Mouse (Mus musculus) MEL (cell line): Measurements from ENCODE around the gene Tia1. TPM values are rescaled to one million over a fixed set of nuclear protein-coding genes. Genes with fewer than 3 reads are reported as not detected.

Experiments used
- DNase-seq: peaks from one replicate; pipeline ENCODE4 v3.0.0; 2011; ENCODE audit warnings: low read depth, low spot score
- H3K27ac ChIP-seq: 2 replicates; pipeline ENCODE4 v1.5.1; 2012; ENCODE audit warnings: low read depth, mild to moderate bottlenecking, control low read depth, low read length, moderate library complexity; ENCODE audit not compliant: control insufficient read depth
- H3K27me3 ChIP-seq, 2 experiments: fragments of 150-350 bp in 1 of 2; sonication (generic) in 1 of 2; 2 replicates each; pipeline ENCODE4 v1.6.1; 2012; ENCODE audit warnings: low read length in 2 of 2, mild to moderate bottlenecking in 2 of 2, improper control_type of control experiment in 1 of 2, moderate library complexity in 1 of 2; ENCODE audit not compliant: insufficient read depth in 2 of 2, control insufficient read depth in 1 of 2
- H3K36me3 ChIP-seq, 2 experiments: 2 replicates each; pipeline ENCODE4 v1.6.1; 2012 to 2014; ENCODE audit warnings: low read length in 2 of 2, improper control_type of control experiment in 1 of 2, inconsistent platforms in 1 of 2, mild to moderate bottlenecking in 1 of 2; ENCODE audit not compliant: insufficient read depth in 2 of 2, control insufficient read depth in 1 of 2
- H3K4me1 ChIP-seq, 2 experiments: fragments of 150-350 bp in 1 of 2; sonication (generic) in 1 of 2; 2 replicates each; pipeline ENCODE4 v1.6.1; 2012; ENCODE audit warnings: low read length in 2 of 2, improper control_type of control experiment in 1 of 2, mild to moderate bottlenecking in 1 of 2; ENCODE audit not compliant: insufficient read depth in 2 of 2, control insufficient read depth in 1 of 2
- H3K4me3 ChIP-seq, 2 experiments: fragments of 150-350 bp in 1 of 2; sonication (generic) in 1 of 2; 2 replicates each; pipeline ENCODE4 v1.5.1; 2012; ENCODE audit warnings: low read depth in 2 of 2, low read length in 2 of 2, mild to moderate bottlenecking in 2 of 2, moderate library complexity in 2 of 2, control low read depth in 1 of 2, improper control_type of control experiment in 1 of 2; ENCODE audit not compliant: control insufficient read depth in 1 of 2, insufficient read depth in 1 of 2
- H3K79me2 ChIP-seq: 2 replicates; pipeline ENCODE4 v1.6.1; 2012; ENCODE audit warnings: mild to moderate bottlenecking, low read length, moderate library complexity; ENCODE audit not compliant: control insufficient read depth, poor library complexity, insufficient read depth
- H3K9ac ChIP-seq: 2 replicates; pipeline ENCODE4 v1.6.1; 2012; ENCODE audit warnings: low read depth, mild to moderate bottlenecking, control low read depth, low read length, moderate library complexity; ENCODE audit not compliant: control insufficient read depth, poor library complexity, severe bottlenecking
- H3K9me3 ChIP-seq: fragments of 150-350 bp; sonication (generic); replicated peaks from 2 replicates; pipeline ENCODE4 v1.6.1; 2012; ENCODE audit warnings: mild to moderate bottlenecking, low read length, improper control_type of control experiment, moderate library complexity; ENCODE audit not compliant: insufficient read depth
- CHD1 ChIP-seq: IDR thresholded peaks from 2 replicates; pipeline ENCODE4 v1.6.1; 2012; ENCODE audit warnings: low read depth, mild to moderate bottlenecking, inconsistent platforms, low read length, improper control_type of control experiment
- CTCF ChIP-seq, 3 experiments: IDR thresholded peaks in 2 of 3; conservative IDR thresholded peaks in 1 of 3; 2 replicates each; pipeline ENCODE4 v1.5.1; 2011 to 2012; ENCODE audit warnings: low read length in 3 of 3, low read depth in 2 of 3, mild to moderate bottlenecking in 2 of 3, improper control_type of control experiment in 1 of 3, inconsistent platforms in 1 of 3, mixed read lengths in 1 of 3, moderate library complexity in 1 of 3; ENCODE audit not compliant: control insufficient read depth in 1 of 3, insufficient read depth in 1 of 3, poor library complexity in 1 of 3, severe bottlenecking in 1 of 3
- E2F4 ChIP-seq: IDR thresholded peaks from 2 replicates; pipeline ENCODE4 v1.6.1; 2011; ENCODE audit warnings: low read depth, low read length, improper control_type of control experiment, borderline replicate concordance
- ELF1 ChIP-seq: IDR thresholded peaks from 2 replicates; pipeline ENCODE4 v1.6.1; 2014; ENCODE audit warnings: low read depth, mild to moderate bottlenecking, inconsistent platforms, low read length, improper control_type of control experiment, moderate library complexity
- EP300 ChIP-seq, 2 experiments: IDR thresholded peaks; 2 replicates each; pipeline ENCODE4 v1.6.1; 2011; ENCODE audit warnings: improper control_type of control experiment in 2 of 2, low read length in 2 of 2, low read depth in 1 of 2, mild to moderate bottlenecking in 1 of 2
- ETS1 ChIP-seq: IDR thresholded peaks from 2 replicates; pipeline ENCODE4 v1.6.1; 2012; ENCODE audit warnings: low read depth, mild to moderate bottlenecking, inconsistent platforms, low read length, improper control_type of control experiment, moderate library complexity
- GATA1 ChIP-seq: IDR thresholded peaks from 2 replicates; pipeline ENCODE4 v1.6.1; 2011; ENCODE audit warnings: low read depth, low read length, improper control_type of control experiment
- HCFC1 ChIP-seq: IDR thresholded peaks from 2 replicates; pipeline ENCODE4 v1.6.1; 2012; ENCODE audit warnings: low read depth, mild to moderate bottlenecking, inconsistent platforms, low read length, improper control_type of control experiment, moderate library complexity
- MAFK ChIP-seq: IDR thresholded peaks from 2 replicates; pipeline ENCODE4 v1.6.1; 2011; ENCODE audit warnings: low read depth, mild to moderate bottlenecking, low read length, improper control_type of control experiment, borderline replicate concordance
- MAX ChIP-seq: IDR thresholded peaks from 2 replicates; pipeline ENCODE4 v1.6.1; 2011; ENCODE audit warnings: low read length, improper control_type of control experiment
- MAZ ChIP-seq: IDR thresholded peaks from 2 replicates; pipeline ENCODE4 v1.6.1; 2012; ENCODE audit warnings: low read depth, mild to moderate bottlenecking, inconsistent platforms, low read length, improper control_type of control experiment
- MXI1 ChIP-seq: IDR thresholded peaks from 2 replicates; pipeline ENCODE4 v1.6.1; 2011; ENCODE audit warnings: mild to moderate bottlenecking, low read depth, low read length, improper control_type of control experiment
- MYC ChIP-seq: IDR thresholded peaks from 2 replicates; pipeline ENCODE4 v1.6.1; 2011; ENCODE audit warnings: low read depth, mild to moderate bottlenecking, low read length, improper control_type of control experiment, moderate library complexity
- NELFE ChIP-seq: IDR thresholded peaks from 2 replicates; pipeline ENCODE4 v1.6.1; 2011; ENCODE audit warnings: low read depth, low read length, improper control_type of control experiment
- POLR2A ChIP-seq, 2 experiments: IDR thresholded peaks; 2 replicates each; pipeline ENCODE4 v1.6.1; 2011 to 2012; ENCODE audit warnings: low read length in 2 of 2, mild to moderate bottlenecking in 2 of 2, control low read depth in 1 of 2, improper control_type of control experiment in 1 of 2, low read depth in 1 of 2, moderate library complexity in 1 of 2; ENCODE audit not compliant: control insufficient read depth in 1 of 2, insufficient read depth in 1 of 2, poor library complexity in 1 of 2
- RCOR1 ChIP-seq: IDR thresholded peaks from 2 replicates; pipeline ENCODE4 v1.6.1; 2012; ENCODE audit warnings: low read depth, mild to moderate bottlenecking, inconsistent platforms, low read length, improper control_type of control experiment
- SIN3A ChIP-seq: IDR thresholded peaks from 2 replicates; pipeline ENCODE4 v1.6.1; 2012; ENCODE audit warnings: low read length, improper control_type of control experiment, inconsistent platforms
- TAL1 ChIP-seq: IDR thresholded peaks from 2 replicates; pipeline ENCODE4 v1.6.1; 2012; ENCODE audit warnings: mild to moderate bottlenecking, inconsistent platforms, low read length, moderate library complexity, mixed read lengths
- TCF12 ChIP-seq: IDR thresholded peaks from 2 replicates; pipeline ENCODE4 v1.6.1; 2014; ENCODE audit warnings: low read depth, mild to moderate bottlenecking, inconsistent platforms, low read length, improper control_type of control experiment, moderate library complexity
- USF1 ChIP-seq: IDR thresholded peaks from 2 replicates; pipeline ENCODE4 v1.6.1; 2014; ENCODE audit warnings: low read depth, mild to moderate bottlenecking, inconsistent platforms, low read length, improper control_type of control experiment, moderate library complexity
- ZKSCAN1 ChIP-seq: IDR thresholded peaks from 2 replicates; pipeline ENCODE4 v1.6.1; 2012; ENCODE audit warnings: low read depth, mild to moderate bottlenecking, inconsistent platforms, low read length, improper control_type of control experiment, moderate library complexity
- ZNF384 ChIP-seq: IDR thresholded peaks from 2 replicates; pipeline ENCODE4 v1.6.1; 2012; ENCODE audit warnings: low read depth, mild to moderate bottlenecking, inconsistent platforms, low read length, improper control_type of control experiment
- polyA plus RNA-seq, 2 experiments: library from polyadenylated mRNA; stranded (reverse) in 1 of 2; unstranded in 1 of 2; fragments of >175 nt in 1 of 2; fragments of >200 nt in 1 of 2; gene quantifications; 2 replicates each; pipeline versions ENCODE4 v1.2.1 to v1.2.4; 2012; ENCODE audit warnings: low replicate concordance in 2 of 2, low read depth in 1 of 2; ENCODE audit not compliant: insufficient read length in 2 of 2, insufficient read depth in 1 of 2, missing spikeins in 1 of 2
- total RNA-seq: library from RNA; depleted of rRNA; stranded (reverse); fragments of 300-350 nt; gene quantifications from 2 replicates; pipeline ENCODE4 v1.2.3, GENCODE M21; 2012

Tia1 gene
- total and polyA plus RNA-seq, 3 experiments, result 21.5 to 25.3 TPM; not detected in 1

DNA sequence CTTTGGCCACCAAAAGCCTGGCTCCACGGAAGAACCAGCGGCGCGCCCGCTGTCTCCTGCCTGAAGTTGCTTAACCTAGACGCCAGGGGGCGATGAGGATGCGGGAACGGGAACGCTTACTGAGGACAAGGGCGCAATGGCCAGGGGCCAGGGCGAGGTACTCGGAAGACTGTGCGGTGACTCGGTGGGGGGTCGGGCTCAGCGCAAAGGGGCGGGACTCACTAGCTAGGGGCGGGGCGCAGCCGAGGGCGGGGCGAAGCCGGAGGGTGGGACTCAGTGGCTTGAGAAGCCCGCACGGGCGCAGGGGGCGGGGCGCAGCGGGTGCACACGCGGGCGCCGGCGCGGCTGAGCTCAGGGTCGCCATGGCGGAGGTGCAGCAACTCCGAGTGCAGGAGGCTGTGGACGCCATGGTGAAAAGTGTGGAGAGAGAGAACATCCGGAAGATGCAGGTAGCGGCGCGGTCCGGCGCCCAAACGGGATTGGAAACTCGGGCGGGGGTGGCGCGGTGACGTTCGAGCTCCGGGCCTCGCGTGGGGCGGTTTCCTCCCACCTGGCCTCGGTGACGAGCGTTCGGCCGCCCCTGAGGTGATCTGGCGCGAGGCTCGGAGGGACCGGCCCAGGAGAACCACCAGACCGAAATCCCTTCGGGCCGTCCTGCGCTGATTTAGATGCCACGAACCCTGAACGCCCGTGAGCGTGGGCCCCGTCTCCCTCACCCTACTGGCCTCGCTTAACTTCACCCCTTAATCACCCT, 38.5 kb upstream of the Tia1 start, which contains the start of gene Fam136a (continued):
- no peak for TF ChIP-seq E2F4
- TF ChIP-seq EP300 (IDR thresholded peaks at IDR 0.05; ENCODE audit: low read depth in 1 of 2, low read length in 2 of 2), result no peak; a peak in 1 of 4 replicates
- TF ChIP-seq CHD1, result no peak
- TF ChIP-seq MAX, result peak; percentile 69; the same call in 1 of the 2 replicates

DNA sequence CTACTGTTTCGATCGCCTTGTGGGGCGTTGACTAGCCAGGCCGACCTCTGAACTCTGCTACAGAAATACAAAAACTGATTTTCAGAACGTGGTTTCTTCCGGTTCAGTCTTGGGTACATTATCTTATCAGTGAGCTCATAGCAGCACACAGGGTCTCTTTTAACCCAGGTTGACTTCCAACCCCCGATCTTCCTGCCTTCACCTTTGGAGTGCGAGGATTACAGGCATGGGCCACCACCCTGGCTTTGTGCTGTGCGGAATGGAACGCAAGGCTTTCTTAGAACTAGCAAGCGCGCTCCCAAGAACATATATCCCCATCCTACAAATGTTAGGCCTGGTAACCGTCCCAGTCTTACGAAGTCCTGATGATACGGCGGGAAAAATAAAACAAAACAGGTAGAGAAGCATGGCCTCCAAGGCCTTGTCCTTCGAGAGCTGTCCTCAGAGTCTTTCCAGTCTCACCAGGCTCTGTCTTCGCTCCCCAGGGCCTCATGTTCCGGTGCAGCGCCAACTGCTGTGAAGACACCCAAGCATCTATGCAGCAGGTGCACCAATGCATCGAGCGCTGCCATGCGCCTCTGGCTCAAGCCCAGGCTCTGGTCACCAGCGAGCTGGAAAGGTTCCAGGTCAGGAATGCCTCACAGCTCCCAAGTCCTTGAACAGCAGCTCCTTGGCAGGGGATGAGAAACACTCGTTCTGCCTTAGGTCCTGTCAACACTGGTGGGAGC, 37.7 kb upstream of the Tia1 start:
- H3K9me3 ChIP-seq, result no peaks in the 10 kb centered on the region
- H3K36me3 ChIP-seq, result peaks cover 0 to 13% of the 10 kb centered on the region in 2 experiments; a peak in 2 of 4 replicates
- H3K27me3 ChIP-seq, result no peaks in the 10 kb centered on the region
- H3K4me3 ChIP-seq, result peak overlapping the region; percentile 77 to 87
- H3K4me1 ChIP-seq, result peaks cover 0 to 14% of the 10 kb centered on the region in 2 experiments; a peak in 2 of 4 replicates
- H3K79me2 ChIP-seq, result peaks cover 13% of the 10 kb centered on the region
- peak overlapping the region; percentile 41 for H3K27ac ChIP-seq
- peak; percentile 50 for DNase-seq
- TF ChIP-seq GATA1 (peak; percentile 53), MXI1 (peak; percentile 15; the same call in 1 of the 2 replicates), SIN3A (0 out of 2 replicates have a peak, but pooled peaks have one; percentile 2), RCOR1 (peak; percentile 77), ZKSCAN1 (no peak), ETS1 (peak; percentile 19; the same call in 1 of the 2 replicates), EP300 (IDR thresholded peaks at IDR 0.05; ENCODE audit: low read depth in 1 of 2, low read length in 2 of 2) (peak in 1 of 2 experiments; percentile 2; a peak in 1 of 4 replicates), CHD1 (no peak), CTCF (IDR thresholded peaks at IDR 0.05 in 2 of 3, conservative IDR thresholded peaks at IDR 0.05 in 1 of 3; ENCODE audit: control insufficient read depth in 1 of 3, insufficient read depth in 1 of 3, low read depth in 2 of 3, low read length in 3 of 3, poor library complexity in 1 of 3, severe bottlenecking in 1 of 3) (no peak), MYC (0 out of 2 replicates have a peak, but pooled peaks have one; percentile 2), ELF1 (0 out of 2 replicates have a peak, but pooled peaks have one; percentile 23)
- H3K9ac ChIP-seq, result peak overlapping the region; percentile 86

DNA sequence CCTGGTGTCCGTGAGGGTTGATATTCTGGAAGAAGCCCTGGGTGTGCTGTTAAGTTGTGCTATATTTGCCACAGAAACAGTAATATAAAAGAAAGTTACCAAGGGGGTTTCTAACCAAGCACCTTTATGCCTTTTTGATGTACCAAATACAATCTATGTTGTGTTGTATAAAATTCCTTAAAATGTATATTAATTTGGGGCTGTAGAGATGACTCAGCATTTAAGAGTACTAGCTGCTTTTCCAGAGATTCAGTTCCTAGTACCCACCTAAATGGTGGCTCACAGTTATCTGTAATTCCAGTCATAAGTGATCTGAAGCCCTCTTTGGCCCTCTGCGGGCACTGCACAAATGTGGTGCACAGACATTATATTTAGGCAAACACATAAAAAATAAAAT, 37.2 kb upstream of the Tia1 start:
- Histone ChIP-seq H3K79me2 (peaks cover 18% of the 10 kb centered on the region), H3K4me3 (no peak overlapping the region; a peak in 1 of 4 replicates)
- TF ChIP-seq USF1 (no peak), NELFE (no peak), MAZ (no peak), TAL1 (no peak), MYC (no peak), ZNF384 (no peak), CTCF (IDR thresholded peaks at IDR 0.05 in 2 of 3, conservative IDR thresholded peaks at IDR 0.05 in 1 of 3; ENCODE audit: control insufficient read depth in 1 of 3, insufficient read depth in 1 of 3, low read depth in 2 of 3, low read length in 3 of 3, poor library complexity in 1 of 3, severe bottlenecking in 1 of 3) (no peak), POLR2A (IDR thresholded peaks at IDR 0.05; ENCODE audit: control insufficient read depth in 1 of 2, insufficient read depth in 1 of 2, low read depth in 1 of 2, low read length in 2 of 2, poor library complexity in 1 of 2) (no peak), SIN3A (no peak), MXI1 (no peak), E2F4 (no peak), HCFC1 (no peak), MAFK (no peak), TCF12 (no peak)
- TF ChIP-seq, all 39 proteins: peak for 0
- Histone ChIP-seq H3K36me3 (peaks cover 0 to 13% of the 10 kb centered on the region in 2 experiments; a peak in 2 of 4 replicates), H3K27me3 (no peaks in the 10 kb centered on the region), H3K27ac (no peak overlapping the region), H3K9me3 (no peaks in the 10 kb centered on the region), H3K4me1 (peaks cover 0 to 14% of the 10 kb centered on the region in 2 experiments; a peak in 2 of 4 replicates), H3K9ac (peak overlapping the region; percentile 86; the same call in 1 of the 2 replicates)
- no peak for DNase-seq
